Mouse (Mus musculus) intestine, postnatal 0 days (tissue): Measurements from ENCODE around the gene Lrrc15. TPM values are rescaled to one million over a fixed set of nuclear protein-coding genes. Genes with fewer than 3 reads are reported as not detected.

Experiments used
- ATAC-seq: fragments of 200-750 bp; cut with Nextera tagmentation; 2 replicates; pipeline ENCODE4 v1.8.0; 2017; ENCODE audit warnings: mild to moderate bottlenecking, moderate TSS enrichment, moderate library complexity
- H3K27ac ChIP-seq: fragments of 300-500 bp; sonication (generic); 2 replicates; pipeline ENCODE4 v1.5.1; 2014; ENCODE audit warnings: mild to moderate bottlenecking, low read depth, low read length, moderate library complexity
- H3K27me3 ChIP-seq: fragments of 300-500 bp; sonication (generic); replicated peaks from 2 replicates; pipeline ENCODE4 v1.6.1; 2014; ENCODE audit warnings: low read length, mixed read lengths; ENCODE audit not compliant: control insufficient read depth, insufficient read depth
- H3K36me3 ChIP-seq: fragments of 300-500 bp; sonication (generic); 2 replicates; pipeline ENCODE4 v1.6.1; 2014; ENCODE audit warnings: mild to moderate bottlenecking, moderate library complexity; ENCODE audit not compliant: control insufficient read depth, insufficient read depth
- H3K4me1 ChIP-seq: fragments of 300-500 bp; sonication (generic); replicated peaks from 2 replicates; pipeline ENCODE4 v1.6.1; 2014; ENCODE audit warnings: antibody characterized with exemption, low read length, mixed read lengths; ENCODE audit not compliant: control insufficient read depth, insufficient read depth
- H3K4me2 ChIP-seq: fragments of 300-500 bp; sonication (generic); replicated peaks from 2 replicates; pipeline ENCODE4 v1.6.1; 2014; ENCODE audit warnings: low read depth, mild to moderate bottlenecking, moderate library complexity
- H3K4me3 ChIP-seq: fragments of 300-500 bp; sonication (generic); 2 replicates; pipeline ENCODE4 v1.5.1; 2014; ENCODE audit warnings: low read depth, low read length
- H3K9ac ChIP-seq: fragments of 300-500 bp; sonication (generic); 2 replicates; pipeline ENCODE4 v1.6.1; 2014; ENCODE audit warnings: mild to moderate bottlenecking, low read depth, low read length
- H3K9me3 ChIP-seq: fragments of 300-500 bp; sonication (generic); 2 replicates; pipeline ENCODE4 v1.6.1; 2016; ENCODE audit warnings: mixed run types; ENCODE audit not compliant: control insufficient read depth
- CTCF ChIP-seq: sonication (generic); IDR thresholded peaks from 2 replicates; pipeline ENCODE4 v1.5.1; 2016; ENCODE audit warnings: low read depth, mild to moderate bottlenecking, control low read depth, antibody characterized with exemption, moderate library complexity
- WGBS: fragments of 180-500 bp; shearing (Covaris S2); extraction: QIAGEN DNeasy Blood & Tissue Kit; methylation state at CpG from one replicate; pipeline ENCODE4 v1.1.7; 2014; 5-methylcytosine and 5-hydroxymethylcytosine counted together
- polyA plus RNA-seq: library from polyadenylated mRNA; unstranded; fragments of >200 nt; fragmentation: Nextera tagmentation; extraction: Ambion mirVana; gene quantifications from 2 replicates; pipeline ENCODE4 v1.2.1, GENCODE M21; 2015

Gene Lrrc15
- polyA plus RNA-seq: 0.30 and 0.34 TPM in 2 replicates

DNA sequence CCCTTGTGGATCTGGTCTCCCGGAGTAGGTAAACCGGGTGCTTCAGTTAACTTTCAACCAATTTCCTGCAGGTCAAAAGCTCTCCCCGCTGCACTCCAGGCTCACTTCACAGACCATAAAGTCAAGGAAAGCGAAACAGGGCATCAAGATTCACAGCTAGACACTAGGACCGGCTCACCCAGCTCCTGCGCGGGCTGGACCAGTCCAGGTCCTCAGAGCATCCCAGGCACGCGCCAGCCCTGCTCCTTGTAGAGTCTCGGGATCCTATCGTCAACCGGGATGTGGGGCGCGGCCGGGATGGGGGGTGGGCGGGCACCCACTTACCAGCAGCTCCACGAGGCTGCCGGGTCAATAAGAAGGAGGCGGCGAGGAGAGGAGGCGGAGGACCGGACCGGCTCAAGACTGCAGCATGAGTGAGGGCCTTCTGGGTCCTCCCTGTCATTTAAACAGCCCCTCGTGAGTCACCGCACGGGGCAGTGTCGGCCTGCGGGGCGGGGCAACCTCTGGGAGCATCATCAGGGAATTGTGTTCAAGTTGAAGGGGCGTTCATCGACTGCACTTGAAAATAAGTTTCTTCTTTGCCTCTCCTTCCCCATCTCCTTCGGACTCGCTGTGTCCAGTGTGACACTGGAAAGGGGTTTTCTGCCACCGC is at the start of gene Lrrc15:
Gene Lrrc15 (minus strand): TSS at position 413 of the 652 bp plus-strand sequence.
- H3K9ac ChIP-seq: no peak within 1 kb of the TSS
- WGBS: 4% methylated on average over 34 of the region's 34 CpGs

DNA sequence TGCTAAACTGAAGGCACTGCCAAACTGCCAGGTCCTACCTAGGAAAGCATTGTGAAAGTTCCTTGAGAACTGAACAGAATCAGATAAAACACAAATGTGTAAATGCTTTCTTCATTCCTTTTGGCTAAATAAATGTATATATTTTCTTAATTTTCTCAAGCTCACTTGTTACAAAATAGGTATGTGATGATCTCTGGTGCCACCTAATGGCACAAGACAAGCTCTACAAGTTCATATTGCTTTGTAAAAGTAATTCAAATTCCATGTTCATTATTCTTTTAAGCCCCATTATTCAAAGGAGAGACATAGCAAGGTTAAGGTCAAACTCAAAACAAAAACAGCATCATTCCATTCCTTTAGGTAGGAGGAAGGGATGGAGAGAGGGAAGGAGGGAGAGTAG is 31.2 kb upstream of the Lrrc15 start:
- ATAC-seq: no peak
- H3K36me3 ChIP-seq: peaks cover 26% of the 10 kb centered on the region
- no peak overlapping the region for H3K9ac ChIP-seq
- no peaks in the 10 kb centered on the region for H3K27me3 ChIP-seq
- peak; percentile 71 for TF ChIP-seq CTCF
- peaks cover 3% of the 10 kb centered on the region; the same call in 1 of the 2 replicates for H3K4me1 ChIP-seq
- no peak overlapping the region for H3K4me2 ChIP-seq
- H3K27ac ChIP-seq: no peak overlapping the region
- H3K9me3 ChIP-seq: no peaks in the 10 kb centered on the region
- H3K4me3 ChIP-seq: no peak overlapping the region

More for the DNA sequence above, at the start of gene Lrrc15:
- H3K27ac ChIP-seq: no peak within 1 kb of the TSS
- peaks cover 20% of the 10 kb centered on the region for H3K27me3 ChIP-seq
- no peaks in the 10 kb centered on the region for H3K36me3 ChIP-seq
- no peak for ATAC-seq
- peak within 1 kb of the TSS; percentile 29 for H3K4me3 ChIP-seq
- no peaks in the 10 kb centered on the region for H3K9me3 ChIP-seq
- peak; percentile 55 for TF ChIP-seq CTCF
- H3K4me2 ChIP-seq: peak within 1 kb of the TSS; percentile 59
- peaks cover 3% of the 10 kb centered on the region; the same call in 1 of the 2 replicates for H3K4me1 ChIP-seq

DNA sequence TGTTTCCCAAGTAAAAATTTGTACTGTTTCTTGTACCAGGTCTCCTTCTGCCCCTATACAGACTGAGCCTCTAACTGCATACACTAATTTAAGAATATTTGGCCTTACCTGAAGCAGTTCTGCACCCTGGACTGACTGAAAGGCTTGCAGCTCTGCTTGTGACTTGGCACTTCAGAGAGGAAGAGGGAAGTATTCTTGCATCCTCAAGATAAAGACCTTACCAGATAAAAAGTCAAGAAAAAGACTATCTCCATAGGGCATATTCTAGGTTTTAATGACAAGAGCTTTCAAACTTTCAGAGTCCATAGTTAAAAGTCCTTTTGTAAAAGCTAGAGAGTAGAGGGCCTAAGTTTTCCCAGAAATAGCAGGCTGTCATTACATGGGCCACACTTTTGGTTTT is 27.6 kb upstream of the Lrrc15 start, which contains the start of gene Gp5:
Gene Gp5 (minus strand): TSS at position 133 of the 400 bp plus-strand sequence.
- Histone ChIP-seq H3K9me3 (no peaks in the 10 kb centered on the region), H3K36me3 (peaks cover 6% of the 10 kb centered on the region), H3K4me2 (peak within 1 kb of the TSS; percentile 97), H3K4me1 (peaks cover 7% of the 10 kb centered on the region; the same call in 1 of the 2 replicates), H3K4me3 (peak within 1 kb of the TSS; percentile 54), H3K27ac (no peak within 1 kb of the TSS), H3K27me3 (peaks cover 18% of the 10 kb centered on the region), H3K9ac (no peak within 1 kb of the TSS)
- no peak for TF ChIP-seq CTCF
- no peak for ATAC-seq

DNA sequence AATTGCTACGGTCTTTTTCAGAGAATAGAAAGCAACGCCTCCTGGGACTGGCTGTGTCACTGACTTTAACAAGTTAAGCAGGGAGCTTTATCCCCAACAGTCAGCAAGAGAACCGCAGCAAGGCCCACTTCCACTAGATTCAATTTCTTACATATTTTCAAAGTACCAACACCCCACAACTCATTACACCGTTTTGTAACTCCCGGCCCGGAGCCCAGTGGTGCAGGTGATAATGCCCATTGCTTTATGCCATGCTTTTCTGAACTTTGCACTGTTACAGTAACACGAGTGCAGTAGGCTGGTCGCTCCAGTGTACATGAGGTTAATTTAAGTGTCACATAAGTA is 27.1 kb upstream of the Lrrc15 start:
- Histone ChIP-seq H3K4me3 (peak overlapping the region; percentile 54), H3K4me1 (peaks cover 7% of the 10 kb centered on the region; the same call in 1 of the 2 replicates), H3K27ac (no peak overlapping the region), H3K9ac (no peak overlapping the region), H3K36me3 (0 out of 2 replicates have a peak, but pooled peaks cover 3% of the 10 kb centered on the region), H3K4me2 (peak overlapping the region; percentile 97), H3K27me3 (peaks cover 18% of the 10 kb centered on the region), H3K9me3 (no peaks in the 10 kb centered on the region)
- TF ChIP-seq CTCF: no peak
- peak; percentile 58; the same call in 1 of the 2 replicates for ATAC-seq
- WGBS: 44% methylated on average over 8 of the region's 8 CpGs

DNA sequence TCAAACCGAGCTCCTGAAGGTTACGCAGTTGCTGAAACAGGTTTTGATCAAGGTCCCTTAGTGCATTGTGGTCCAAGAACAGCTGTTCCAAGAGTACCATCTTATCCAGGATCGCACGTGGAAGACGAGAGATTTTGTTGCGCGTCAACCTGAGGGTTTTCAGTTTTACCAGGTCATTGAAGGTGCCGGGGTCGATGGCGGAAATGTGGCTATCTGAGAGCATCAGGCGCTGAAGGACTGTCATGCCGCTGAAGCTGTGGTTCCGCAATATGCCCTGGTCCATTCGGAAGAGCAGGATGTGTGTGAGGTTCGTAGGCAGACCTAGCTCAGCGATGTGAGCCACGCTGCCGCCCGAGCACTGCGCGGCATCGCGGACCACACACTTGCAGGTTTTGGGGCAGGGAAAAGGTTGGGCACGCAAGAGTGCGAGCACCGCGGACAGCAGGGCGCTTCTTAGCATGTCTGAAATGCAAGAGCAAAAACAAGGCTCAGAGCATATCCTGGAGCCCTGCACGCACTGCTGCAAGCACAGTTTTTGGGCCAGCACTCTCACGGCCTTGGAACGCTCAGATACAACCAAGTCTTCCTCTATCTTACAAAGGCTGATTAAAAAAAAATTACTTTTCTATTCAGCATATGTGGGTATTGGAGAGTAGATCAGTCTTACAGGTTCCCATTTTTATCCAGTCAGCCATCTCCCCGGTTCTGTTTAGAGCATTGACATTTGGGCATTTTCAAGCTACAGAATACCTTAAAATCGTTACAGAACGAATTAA is 26.5 kb upstream of the Lrrc15 start:
- H3K9me3 ChIP-seq: no peaks in the 10 kb centered on the region
- H3K4me3 ChIP-seq: peak overlapping the region; percentile 54
- no peaks in the 10 kb centered on the region for H3K36me3 ChIP-seq
- peak; percentile 16 for ATAC-seq
- WGBS: 8% methylated on average over 34 of the region's 34 CpGs
- H3K27me3 ChIP-seq: peaks cover 18% of the 10 kb centered on the region
- peaks cover 7% of the 10 kb centered on the region; the same call in 1 of the 2 replicates for H3K4me1 ChIP-seq
- H3K9ac ChIP-seq: peak overlapping the region; percentile 44; the same call in 1 of the 2 replicates
- H3K27ac ChIP-seq: no peak overlapping the region
- peak overlapping the region; percentile 97 for H3K4me2 ChIP-seq
- no peak for TF ChIP-seq CTCF
